Mouse (Mus musculus) brain, embryonic 14.5 days (tissue): Measurements from ENCODE around the gene Trim17.

Experiments used
- CTCF ChIP-seq: fragments of 200-500 bp; IDR thresholded peaks from 2 replicates; pipeline ENCODE4 v1.5.1; 2012; ENCODE audit warnings: inconsistent platforms, mild to moderate bottlenecking, moderate library complexity, borderline replicate concordance; ENCODE audit not compliant: insufficient read depth, insufficient read length; ENCODE audit errors: extremely low read depth
- POLR2A ChIP-seq: fragments of 200-500 bp; IDR thresholded peaks from 2 replicates; pipeline ENCODE4 v1.6.1; 2012; ENCODE audit warnings: mild to moderate bottlenecking, inconsistent platforms, borderline replicate concordance; ENCODE audit not compliant: poor library complexity, insufficient read depth, insufficient read length, severe bottlenecking; ENCODE audit errors: extremely low read depth

- TF ChIP-seq CTCF: no peak
- TF ChIP-seq POLR2A: no peak
Measured at GRCm38 (mm10) chr11:58969027-58969426, 14.5 kb downstream of the Trim17 start.
